Mouse (Mus musculus): ENCODE data around the gene Usp30. TPM values are rescaled to one million over a fixed set of nuclear protein-coding genes. Genes with fewer than 3 reads are reported as not detected.

Gene Usp30
- polyA plus RNA-seq, 1 experiment from 2014 or later, result 15.8 TPM

DNA sequence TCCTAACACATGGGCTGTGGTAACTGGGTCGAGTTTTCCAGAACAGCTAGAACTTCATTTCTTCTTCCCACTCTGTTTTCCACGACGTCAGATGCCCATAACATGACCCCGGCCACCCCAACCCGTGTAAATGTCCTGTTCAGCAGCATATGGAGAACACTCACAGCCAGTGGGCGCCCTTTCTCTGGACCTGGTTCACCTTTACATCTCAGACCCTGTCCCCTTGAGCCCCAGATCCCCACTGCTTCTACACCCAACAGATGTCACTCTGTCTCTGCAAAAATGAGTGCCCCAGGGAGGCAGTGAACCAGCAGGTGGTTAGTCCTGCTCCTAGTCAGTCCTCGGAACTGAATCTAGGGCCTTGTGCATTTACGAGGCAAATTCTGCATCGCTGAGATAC is 2.7 kb downstream of the Usp30 start:
- H3K4me2 ChIP-seq, result no peak overlapping the region
- 0 out of 2 replicates have a peak, but pooled peaks cover 3% of the 10 kb centered on the region for H3K36me3 ChIP-seq (replicated peaks)
- H3K4me1 ChIP-seq, result peaks cover 6% of the 10 kb centered on the region; the same call in 1 of the 2 replicates
- no peak overlapping the region for H3K9ac ChIP-seq
- H3K9me3 ChIP-seq, result no peaks in the 10 kb centered on the region
- no peak overlapping the region for H3K27ac ChIP-seq
- no peak for ATAC-seq (ENCODE audit: low FRiP score)
- no peak overlapping the region for H3K4me3 ChIP-seq (replicated peaks)
- H3K27me3 ChIP-seq, result no peaks in the 10 kb centered on the region
- 73% methylated on average over 9 of the region's 9 CpGs for WGBS

DNA sequence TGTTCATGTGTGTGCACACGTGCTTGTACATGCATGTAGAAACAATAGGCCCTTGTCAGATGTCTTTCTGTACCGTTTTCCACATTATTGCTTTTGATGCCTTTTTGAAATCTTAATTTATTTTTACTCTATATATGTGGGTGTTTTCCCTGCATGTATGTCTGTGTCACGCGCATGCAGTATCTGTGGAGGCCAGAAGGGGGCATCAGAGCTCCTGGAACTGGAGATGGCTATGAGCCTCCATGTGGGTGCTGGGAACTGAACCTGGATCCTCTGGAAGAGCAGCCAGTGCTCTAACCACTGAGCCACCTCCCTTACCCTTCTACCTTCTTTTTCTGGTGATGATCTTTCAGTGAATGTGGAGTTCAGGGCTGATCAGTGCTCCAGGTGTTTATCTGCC is 5.6 kb downstream of the Usp30 start:
- ATAC-seq (ENCODE audit: low FRiP score), result no peak
- no peaks in the 10 kb centered on the region for H3K9me3 ChIP-seq
- no peaks in the 10 kb centered on the region for H3K36me3 ChIP-seq (replicated peaks)
- peaks cover 6% of the 10 kb centered on the region; the same call in 1 of the 2 replicates for H3K4me1 ChIP-seq
- H3K4me2 ChIP-seq, result no peak overlapping the region
- H3K4me3 ChIP-seq (replicated peaks), result no peak overlapping the region
- H3K9ac ChIP-seq, result no peak overlapping the region
- no peak overlapping the region for H3K27ac ChIP-seq
- H3K27me3 ChIP-seq, result no peaks in the 10 kb centered on the region
- WGBS, result 96% methylated on average over 4 of the region's 4 CpGs

- H3K9ac ChIP-seq, result no peak overlapping the region
- H3K9me3 ChIP-seq, result no peaks in the 10 kb centered on the region
- no peaks in the 10 kb centered on the region for H3K36me3 ChIP-seq (replicated peaks)
- no peaks in the 10 kb centered on the region for H3K27me3 ChIP-seq
- no peak overlapping the region for H3K4me2 ChIP-seq
- peaks cover 6% of the 10 kb centered on the region for H3K4me1 ChIP-seq
- 42% methylated on average over 2 of the region's 2 CpGs for WGBS
- H3K27ac ChIP-seq, result no peak overlapping the region
- no peak for ATAC-seq (ENCODE audit: low FRiP score)
- no peak overlapping the region for H3K4me3 ChIP-seq (replicated peaks)
These were observed 7.0 kb downstream of the Usp30 start for GRCm38 (mm10) chr5:114072262-114072661.

DNA sequence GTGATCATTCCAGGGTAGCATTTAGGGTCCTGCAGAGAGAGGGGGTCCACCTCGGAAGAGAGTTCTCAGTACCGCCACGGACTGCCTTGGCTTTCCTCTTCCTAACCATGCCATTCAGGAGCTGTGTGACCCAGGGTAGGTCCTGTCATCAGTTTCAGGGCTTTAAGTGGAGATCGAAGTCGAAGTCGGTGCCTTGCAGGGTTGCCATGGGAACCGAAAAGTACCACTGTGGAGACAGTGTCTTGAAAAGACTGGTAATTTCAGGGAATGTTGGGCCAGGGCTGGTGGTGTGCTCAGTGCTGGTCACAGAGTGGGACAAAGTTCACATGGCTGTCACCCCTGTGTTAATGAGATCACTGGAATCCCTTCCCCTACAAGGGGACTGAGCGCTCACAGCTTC is 11.7 kb downstream of the Usp30 start:
- H3K4me2 ChIP-seq, result no peak overlapping the region
- H3K9ac ChIP-seq, result no peak overlapping the region
- no peak for ATAC-seq (ENCODE audit: low FRiP score)
- no peaks in the 10 kb centered on the region for H3K27me3 ChIP-seq
- no peak overlapping the region for H3K4me3 ChIP-seq (replicated peaks)
- H3K9me3 ChIP-seq, result no peaks in the 10 kb centered on the region
- H3K27ac ChIP-seq, result no peak overlapping the region
- peaks cover 3% of the 10 kb centered on the region for H3K4me1 ChIP-seq
- 62% methylated on average over 8 of the region's 8 CpGs for WGBS
- no peaks in the 10 kb centered on the region for H3K36me3 ChIP-seq (replicated peaks)

GRCm38 (mm10) chr5:114085501-114085900 is 20.2 kb downstream of the Usp30 start:
- Histone ChIP-seq H3K4me1 (peaks cover 4% of the 10 kb centered on the region), H3K9ac (no peak overlapping the region), H3K4me3 (replicated peaks) (no peak overlapping the region), H3K27ac (no peak overlapping the region), H3K9me3 (no peaks in the 10 kb centered on the region), H3K36me3 (replicated peaks) (no peaks in the 10 kb centered on the region), H3K27me3 (no peaks in the 10 kb centered on the region), H3K4me2 (no peak overlapping the region)
- ATAC-seq (ENCODE audit: low FRiP score), result no peak
- WGBS, result 88% methylated on average over 14 of the region's 14 CpGs

DNA sequence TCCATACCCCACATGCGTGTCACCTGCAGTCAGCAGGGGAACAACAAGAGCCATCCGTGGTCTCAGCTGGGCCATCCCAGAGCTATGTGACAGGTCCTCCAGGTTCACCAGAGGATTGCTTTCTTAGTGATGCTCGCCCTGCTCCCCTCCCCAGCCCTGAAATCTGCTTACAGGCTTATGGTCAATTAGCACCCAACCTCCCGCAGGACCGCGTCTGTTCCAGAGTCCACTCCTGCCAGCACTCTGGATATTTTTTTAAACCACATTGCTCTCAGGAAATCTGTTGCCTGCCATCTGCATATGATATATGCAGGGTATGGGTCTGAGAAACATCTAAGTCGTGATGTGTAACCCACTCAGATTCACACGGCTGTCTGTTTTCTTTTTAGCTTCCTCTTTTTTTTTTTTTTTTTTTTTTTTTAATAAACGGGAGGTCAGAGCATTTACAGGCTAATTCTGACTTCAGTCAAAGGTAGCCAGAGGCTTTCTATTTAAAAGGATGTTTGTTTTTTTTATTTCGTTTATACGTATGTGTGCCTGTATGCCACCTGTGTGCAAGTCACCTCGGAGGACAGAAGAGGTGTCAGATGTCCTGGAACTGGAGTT is 22.7 kb downstream of the Usp30 start:
- no peaks in the 10 kb centered on the region for H3K36me3 ChIP-seq (replicated peaks)
- H3K4me3 ChIP-seq (replicated peaks), result no peak overlapping the region
- WGBS, result 75% methylated on average over 12 of the region's 12 CpGs
- H3K27ac ChIP-seq, result no peak overlapping the region
- peaks cover 18% of the 10 kb centered on the region for H3K4me1 ChIP-seq
- no peak overlapping the region for H3K9ac ChIP-seq
- no peak for ATAC-seq (ENCODE audit: low FRiP score)
- H3K9me3 ChIP-seq, result no peaks in the 10 kb centered on the region
- peaks cover 10% of the 10 kb centered on the region; the same call in 1 of the 2 replicates for H3K27me3 ChIP-seq
- no peak overlapping the region for H3K4me2 ChIP-seq

DNA sequence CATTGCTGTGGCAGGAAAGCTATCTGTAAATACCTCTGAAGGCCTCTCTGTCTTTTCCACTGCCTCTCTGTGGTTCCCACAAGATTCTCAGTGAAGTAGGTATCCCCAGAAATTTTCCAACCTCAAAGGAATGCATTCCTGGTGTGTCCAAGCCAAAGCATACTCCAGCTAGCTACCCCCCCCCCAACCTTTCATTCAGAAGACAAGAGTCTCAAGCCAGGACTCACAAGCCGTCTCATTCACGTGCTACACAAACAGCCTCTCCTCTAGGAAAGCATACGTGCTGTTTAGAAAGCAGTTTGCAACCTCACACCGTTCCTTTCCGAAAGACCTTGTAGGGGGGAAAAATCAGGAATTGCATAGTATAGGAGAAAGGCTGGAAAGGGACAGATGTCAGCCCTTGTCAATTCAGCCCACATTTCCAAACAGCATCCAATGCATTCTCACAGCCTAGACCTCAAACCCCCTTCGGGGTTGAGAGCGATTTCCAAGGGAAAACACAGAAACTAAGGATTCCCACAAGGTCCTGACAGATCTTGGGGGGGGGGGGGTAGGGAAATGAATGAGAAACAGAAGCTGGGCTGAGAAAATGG is 25.3 kb downstream of the Usp30 start:
- Histone ChIP-seq H3K4me2 (peak overlapping the region; percentile 56), H3K9ac (peak overlapping the region; percentile 73), H3K9me3 (no peaks in the 10 kb centered on the region), H3K36me3 (replicated peaks) (no peaks in the 10 kb centered on the region), H3K27me3 (peaks cover 10% of the 10 kb centered on the region; the same call in 1 of the 2 replicates), H3K27ac (peak overlapping the region; percentile 81), H3K4me3 (replicated peaks) (peak overlapping the region; percentile 57), H3K4me1 (peaks cover 18% of the 10 kb centered on the region)
- ATAC-seq (ENCODE audit: low FRiP score), result no peak
- WGBS, result 9% methylated on average over 7 of the region's 7 CpGs

- ATAC-seq (ENCODE audit: low FRiP score), result peak; percentile 91
- peaks cover 10% of the 10 kb centered on the region; the same call in 1 of the 2 replicates for H3K27me3 ChIP-seq
- H3K9me3 ChIP-seq, result no peaks in the 10 kb centered on the region
- peak within 1 kb of the TSS; percentile 81 for H3K27ac ChIP-seq
- H3K4me2 ChIP-seq, result peak within 1 kb of the TSS; percentile 56
- WGBS, result 2% methylated on average over 35 of the region's 40 CpGs
- no peaks in the 10 kb centered on the region for H3K36me3 ChIP-seq (replicated peaks)
- H3K9ac ChIP-seq, result peak within 1 kb of the TSS; percentile 73
- H3K4me3 ChIP-seq (replicated peaks), result peak within 1 kb of the TSS; percentile 57
- peaks cover 18% of the 10 kb centered on the region for H3K4me1 ChIP-seq
These were observed 26.0 kb downstream of the Usp30 start, which contains the start of gene Svop for GRCm38 (mm10) chr5:114091057-114091807. Gene Svop (minus strand): TSS chr5:114091570.

DNA sequence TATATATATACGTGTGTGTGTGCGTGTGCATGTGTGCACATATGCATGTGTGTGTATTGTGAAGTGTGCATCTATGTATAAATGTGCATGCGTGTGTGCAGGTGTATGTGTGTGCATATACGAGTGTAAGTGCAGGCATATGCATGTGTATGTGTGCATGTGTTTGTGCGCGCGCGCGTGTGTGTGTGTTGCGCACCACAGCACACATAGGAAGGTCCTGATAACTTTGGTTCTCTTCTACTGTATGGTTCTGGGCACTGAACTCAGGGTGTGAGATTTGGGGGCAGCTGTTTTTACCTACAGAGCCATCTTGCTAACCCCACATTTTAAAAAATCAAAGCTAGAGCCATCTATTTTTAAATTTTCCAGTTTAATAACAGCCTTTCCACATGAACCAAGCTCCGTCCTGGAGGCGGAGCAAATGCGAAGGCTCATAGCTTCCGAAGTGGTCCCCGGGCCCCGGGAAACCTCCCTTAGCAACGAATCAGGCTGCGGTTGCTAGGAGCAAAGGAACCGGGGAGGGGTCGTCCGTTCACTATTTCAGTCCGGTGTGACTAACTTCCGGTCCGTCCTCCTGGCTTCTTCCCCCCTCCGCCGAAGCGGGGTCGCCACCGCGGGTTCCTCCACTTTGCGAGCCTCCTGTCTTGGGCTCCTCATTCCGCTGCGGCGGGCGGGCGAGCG is 34.6 kb downstream of the Usp30 start:
- H3K4me2 ChIP-seq, result peak overlapping the region; percentile 99
- H3K4me1 ChIP-seq, result peaks cover 22% of the 10 kb centered on the region
- H3K9ac ChIP-seq, result peak overlapping the region; percentile 97
- WGBS, result 8% methylated on average over 37 of the region's 37 CpGs
- ATAC-seq (ENCODE audit: low FRiP score), result peak; percentile 91
- no peaks in the 10 kb centered on the region for H3K9me3 ChIP-seq
- H3K36me3 ChIP-seq (replicated peaks), result peaks cover 15% of the 10 kb centered on the region; the same call in 1 of the 2 replicates
- H3K4me3 ChIP-seq (replicated peaks), result peak overlapping the region; percentile 99
- peak overlapping the region; percentile 79 for H3K27ac ChIP-seq
- H3K27me3 ChIP-seq, result 0 out of 2 replicates have a peak, but pooled peaks cover 2% of the 10 kb centered on the region

DNA sequence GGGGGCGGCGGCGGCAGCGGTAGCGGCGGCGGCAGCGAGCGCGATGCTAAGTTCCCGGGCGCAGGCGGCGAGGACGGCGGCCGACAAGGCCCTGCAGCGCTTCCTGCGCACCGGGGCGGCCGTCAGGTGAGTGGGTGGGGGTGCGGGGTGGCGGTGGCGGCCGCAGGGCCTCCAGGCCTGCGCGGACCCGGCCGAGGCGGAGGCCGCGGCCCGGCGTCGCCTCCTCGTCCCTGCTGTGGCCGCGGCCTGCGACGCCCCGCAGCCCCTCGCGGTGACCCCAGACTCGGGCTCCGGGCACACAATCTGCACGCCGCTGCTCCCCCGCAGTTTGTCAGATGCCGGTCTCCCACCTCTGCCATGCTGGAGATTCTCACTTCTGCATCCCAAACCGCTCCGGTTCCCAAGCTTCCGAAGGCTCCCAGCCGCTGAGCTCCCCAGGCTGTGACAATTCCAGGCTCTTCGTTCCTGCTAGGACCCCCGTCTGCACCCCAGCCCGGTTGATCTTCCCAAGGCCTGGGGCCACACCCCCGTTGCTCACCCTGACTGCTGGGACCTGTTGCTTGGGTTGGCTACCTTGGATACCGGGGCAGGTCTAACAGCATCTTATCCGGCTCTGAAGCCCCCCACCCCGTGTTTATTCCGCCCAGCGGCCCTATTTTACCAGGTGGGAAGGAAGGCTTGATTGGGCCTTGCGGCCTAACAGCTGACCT is 35.3 kb downstream of the Usp30 start:
- Histone ChIP-seq H3K4me1 (peaks cover 22% of the 10 kb centered on the region), H3K27me3 (0 out of 2 replicates have a peak, but pooled peaks cover 2% of the 10 kb centered on the region), H3K36me3 (replicated peaks) (peaks cover 22% of the 10 kb centered on the region), H3K27ac (peak overlapping the region; percentile 79), H3K9me3 (no peaks in the 10 kb centered on the region), H3K4me2 (peak overlapping the region; percentile 99), H3K9ac (peak overlapping the region; percentile 97), H3K4me3 (replicated peaks) (peak overlapping the region; percentile 99)
- ATAC-seq (ENCODE audit: low FRiP score), result peak; percentile 77
- 2% methylated on average over 53 of the region's 64 CpGs for WGBS

- H3K4me2 ChIP-seq, result no peak overlapping the region
- peaks cover 35% of the 10 kb centered on the region for H3K36me3 ChIP-seq (replicated peaks)
- no peak overlapping the region for H3K4me3 ChIP-seq (replicated peaks)
- no peaks in the 10 kb centered on the region for H3K9me3 ChIP-seq
- H3K4me1 ChIP-seq, result peaks cover 22% of the 10 kb centered on the region
- ATAC-seq (ENCODE audit: low FRiP score), result no peak
- no peak overlapping the region for H3K27ac ChIP-seq
- WGBS, result 90% methylated on average over 4 of the region's 4 CpGs
- no peak overlapping the region for H3K9ac ChIP-seq
- H3K27me3 ChIP-seq, result 0 out of 2 replicates have a peak, but pooled peaks cover 2% of the 10 kb centered on the region
These were observed 36.6 kb downstream of the Usp30 start for GRCm38 (mm10) chr5:114101873-114102272.

Measured in forebrain, embryonic 12.5 days (tissue).